In genomic region chr5:23419616-23420170, GRCm38 (mm10) we compare ENCODE assay signal across 9 mouse cellular contexts. TPM values are rescaled to one million over a fixed set of nuclear protein-coding genes. Genes with fewer than 3 reads are reported as not detected.
DNase-seq lines count a peak whose midpoint lies in the region; ATAC-seq and TF ChIP-seq lines count a peak whose summit lies in the region.
"Had no signal": no experiment of that assay in that cellular context is flagged by ENCODE, and none has a peak within 500 bp of the region (broad histone marks: within the 10 kb centered on the region; RNA-seq: fewer than 3 reads in every experiment).

No protein-coding gene starts in this region.

- H3K27me3 ChIP-seq in lung, embryonic 15.5 days, result no peaks in the 10 kb centered on the region
- H3K27me3 ChIP-seq in forebrain, embryonic 14.5 days (replicated peaks; ENCODE audit: control insufficient read depth, insufficient read depth, low read length), result no peaks in the 10 kb centered on the region
- no peaks in the 10 kb centered on the region for H3K27me3 ChIP-seq in limb, embryonic 14.5 days (ENCODE audit: control insufficient read depth, insufficient read depth, low read length)
- no peaks in the 10 kb centered on the region for H3K27me3 ChIP-seq in stomach, embryonic 15.5 days (replicated peaks)

- H3K4me2 ChIP-seq in lung, embryonic 15.5 days, result peak overlapping the region; percentile 76
- H3K4me2 ChIP-seq in forebrain, embryonic 14.5 days (ENCODE audit: low read length), result peak overlapping the region; percentile 80; the same call in 1 of the 2 replicates
- peak overlapping the region; percentile 67 for H3K4me2 ChIP-seq in limb, embryonic 14.5 days (replicated peaks; ENCODE audit: low read depth, low read length, severe bottlenecking)
- peak overlapping the region; percentile 69 for H3K4me2 ChIP-seq in stomach, embryonic 15.5 days

- H3K4me1 ChIP-seq in lung, embryonic 15.5 days, result peaks cover 42% of the 10 kb centered on the region
- peaks cover 44% of the 10 kb centered on the region for H3K4me1 ChIP-seq in forebrain, embryonic 14.5 days (ENCODE audit: control insufficient read depth, insufficient read depth, low read length)
- peaks cover 30% of the 10 kb centered on the region for H3K4me1 ChIP-seq in limb, embryonic 14.5 days (ENCODE audit: control insufficient read depth, insufficient read depth, low read length)
- H3K4me1 ChIP-seq in stomach, embryonic 15.5 days, result peaks cover 33% of the 10 kb centered on the region

- H3K27ac ChIP-seq in lung, embryonic 15.5 days, result no peak overlapping the region
- H3K27ac ChIP-seq in forebrain, embryonic 14.5 days (ENCODE audit: low read depth, low read length), result no peak overlapping the region
- H3K27ac ChIP-seq in limb, embryonic 14.5 days (replicated peaks; ENCODE audit: low read depth, low read length), result 0 out of 2 replicates have a peak overlapping the region, but pooled peaks have one; percentile 11
- H3K27ac ChIP-seq in stomach, embryonic 15.5 days, result peak overlapping the region; percentile 97

- peaks cover 16% of the 10 kb centered on the region for H3K36me3 ChIP-seq in lung, embryonic 15.5 days
- peaks cover 23% of the 10 kb centered on the region for H3K36me3 ChIP-seq in forebrain, embryonic 14.5 days (ENCODE audit: control insufficient read depth, insufficient read depth, low read length)
- peaks cover 24% of the 10 kb centered on the region for H3K36me3 ChIP-seq in limb, embryonic 14.5 days (ENCODE audit: control insufficient read depth, insufficient read depth, low read length)
- H3K36me3 ChIP-seq in stomach, embryonic 15.5 days, result 0 out of 2 replicates have a peak, but pooled peaks cover 9% of the 10 kb centered on the region

- no peak for TF ChIP-seq POLR2A in limb, embryonic 14.5 days (IDR thresholded peaks at IDR 0.05; ENCODE audit: borderline replicate concordance, extremely low read depth, insufficient read depth, insufficient read length)

- no peak for DNase-seq in lung, postnatal 14 days
- no peak for DNase-seq in forebrain, embryonic 14.5 days (ENCODE audit: low spot score)
- DNase-seq in limb, embryonic 14.5 days (ENCODE audit: low spot score), result no peak
- no peak for DNase-seq in layer of hippocampus, postnatal 36 days
- no peak for DNase-seq in spleen, postnatal 4 days (ENCODE audit: low spot score in 2 of 2)
- DNase-seq: adrenal gland, postnatal 36 days; gastrocnemius, postnatal 36 days had no signal

- no peaks in the 10 kb centered on the region for H3K9me3 ChIP-seq in lung, embryonic 15.5 days
- no peaks in the 10 kb centered on the region for H3K9me3 ChIP-seq in forebrain, embryonic 14.5 days (replicated peaks; ENCODE audit: control insufficient read depth, low read length)
- H3K9me3 ChIP-seq in limb, embryonic 14.5 days (ENCODE audit: control insufficient read depth, low read length), result no peaks in the 10 kb centered on the region
- H3K9me3 ChIP-seq in stomach, embryonic 15.5 days, result no peaks in the 10 kb centered on the region

- 32% methylated on average over 7 of the region's 7 CpGs for WGBS in lung, embryonic 15.5 days
- WGBS in forebrain, embryonic 14.5 days, result 40% methylated on average over 7 of the region's 7 CpGs
- 40% methylated on average over 7 of the region's 7 CpGs for WGBS in limb, embryonic 14.5 days
- 32% methylated on average over 7 of the region's 7 CpGs for WGBS in stomach, embryonic 15.5 days

- H3K9ac ChIP-seq in lung, embryonic 15.5 days, result no peak overlapping the region
- H3K9ac ChIP-seq in forebrain, embryonic 14.5 days (ENCODE audit: low read length), result no peak overlapping the region
- no peak overlapping the region for H3K9ac ChIP-seq in limb, embryonic 14.5 days (ENCODE audit: low read depth, low read length, severe bottlenecking)
- no peak overlapping the region for H3K9ac ChIP-seq in stomach, embryonic 15.5 days

- no peak for ATAC-seq in lung, embryonic 15.5 days (ENCODE audit: borderline replicate concordance, extremely low read depth, low FRiP score, low TSS enrichment)
- no peak for ATAC-seq in forebrain, embryonic 14.5 days
- no peak for ATAC-seq in limb, embryonic 14.5 days (ENCODE audit: low FRiP score, low read depth)
- no peak for ATAC-seq in stomach, embryonic 15.5 days (ENCODE audit: insufficient read depth, low FRiP score, low read depth)

- no peak overlapping the region; the same call in 1 of the 2 replicates for H3K4me3 ChIP-seq in lung, embryonic 15.5 days
- no peak overlapping the region for H3K4me3 ChIP-seq in forebrain, embryonic 14.5 days (ENCODE audit: low read depth, low read length)
- H3K4me3 ChIP-seq in limb, embryonic 14.5 days (replicated peaks; ENCODE audit: low read length), result peak overlapping the region; percentile 48; the same call in 1 of the 2 replicates
- 0 out of 2 replicates have a peak overlapping the region, but pooled peaks have one; percentile 59 for H3K4me3 ChIP-seq in stomach, embryonic 15.5 days (replicated peaks)

RNA-seq across cellular contexts. Expression of gene Kmt2e, which starts 14.5 kb away (rescaled TPM):
- 94.8 and 99.4 TPM in 2 replicates for polyA plus RNA-seq in lung, embryonic 15.5 days (2015; fragmentation: Nextera tagmentation; extraction: Ambion mirVana)
- 131 and 154 TPM in 2 replicates for polyA plus RNA-seq in forebrain, embryonic 14.5 days (2014; fragmentation: Nextera tagmentation; extraction: Ambion mirVana)
- 37.3 and 39.0 TPM in 2 replicates for polyA plus RNA-seq in limb, embryonic 14.5 days (2012; rRNA removed)
- 87.2 and 97.4 TPM in 2 replicates for polyA plus RNA-seq in limb, embryonic 14.5 days (2014; fragmentation: Nextera tagmentation; extraction: Ambion mirVana)
- 95.2 and 99.7 TPM in 2 replicates for polyA plus RNA-seq in stomach, embryonic 15.5 days (2015; fragmentation: Nextera tagmentation; extraction: Ambion mirVana)
- total RNA-seq in layer of hippocampus, postnatal 36 days (2021), result 10 to 100 TPM; 90.9 to 92.2 TPM

Comparison
In these comparisons a context has a peak if more than half of its experiments do, and no peak if none do; other contexts are left out.
1. H3K27ac ChIP-seq: peak in limb, embryonic 14.5 days (single experiment) and stomach, embryonic 15.5 days (single experiment); none in lung, embryonic 15.5 days (single experiment) and forebrain, embryonic 14.5 days (single experiment).
2. H3K4me3 ChIP-seq: peak in limb, embryonic 14.5 days (single experiment) and stomach, embryonic 15.5 days (single experiment); none in lung, embryonic 15.5 days (single experiment) and forebrain, embryonic 14.5 days (single experiment).
3. Peak in every context shown above with its lines, with median percentiles within 50 percentile points of each other: H3K4me2 ChIP-seq.